Mouse (Mus musculus) frontal cortex, postnatal 25 days (tissue): ENCODE results near the gene Sephs1.
A peak's percentile ranks its signal among the peaks of the same experiment; 100 is the strongest.
"Not testable (repeated sequence)": the region's sequence is repeated elsewhere in the genome, so short reads cannot be mapped to it uniquely, and the experiment has no call there.

Experiments used
- DNase-seq, 2 experiments: peaks; one replicate each; pipeline ENCODE4 v3.0.0; 2022; ENCODE audit warnings: low spot score in 2 of 2

Gene Sephs1

DNA sequence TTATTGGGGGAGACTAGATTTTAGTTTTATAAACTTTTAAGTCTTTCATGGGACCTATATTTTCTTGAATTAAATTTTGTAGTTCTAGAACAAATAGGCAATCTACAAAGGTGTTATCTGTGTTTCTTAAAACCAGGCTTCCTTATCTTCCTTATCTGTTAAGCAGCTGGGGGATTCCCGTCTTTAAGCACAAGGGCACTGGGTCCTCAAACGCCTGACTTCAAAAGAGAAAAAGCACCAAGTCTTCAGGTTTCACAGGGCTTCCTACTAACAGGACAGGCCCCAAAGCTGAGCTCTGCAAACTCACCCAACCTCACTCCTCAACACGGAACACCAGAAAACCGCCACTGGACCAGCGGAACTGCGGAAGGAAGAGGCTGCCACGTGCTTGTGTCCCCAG lies 26.6 kb downstream of the Sephs1 start:
- no peak for DNase-seq

DNA sequence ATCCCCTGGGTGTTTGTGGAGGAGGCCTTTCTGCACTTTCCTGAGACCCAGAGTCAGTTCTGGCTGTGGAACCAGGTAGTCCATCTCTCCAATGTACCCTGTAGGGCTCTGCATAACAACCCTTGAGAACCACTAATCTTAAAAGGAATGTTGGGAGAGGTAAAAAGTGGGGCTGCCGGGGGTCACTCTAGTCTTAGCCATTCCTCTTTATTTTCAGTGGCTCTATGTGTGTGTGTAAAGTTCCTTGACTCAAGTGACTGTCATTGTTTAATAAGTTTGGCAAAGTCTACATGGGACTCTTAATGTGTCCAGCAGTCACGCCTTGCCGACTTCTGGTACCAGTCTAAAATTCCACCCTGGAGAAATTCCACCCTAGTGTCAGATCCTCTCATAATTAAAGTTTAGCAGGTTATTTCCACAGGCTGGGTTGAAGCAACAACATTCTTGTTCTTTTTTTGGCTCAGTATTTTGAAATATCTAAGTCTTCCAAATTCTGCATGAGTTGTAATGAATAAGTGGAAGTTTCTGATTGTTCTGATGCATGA lies 27.5 kb downstream of the Sephs1 start:
- DNase-seq, result no peak

DNA sequence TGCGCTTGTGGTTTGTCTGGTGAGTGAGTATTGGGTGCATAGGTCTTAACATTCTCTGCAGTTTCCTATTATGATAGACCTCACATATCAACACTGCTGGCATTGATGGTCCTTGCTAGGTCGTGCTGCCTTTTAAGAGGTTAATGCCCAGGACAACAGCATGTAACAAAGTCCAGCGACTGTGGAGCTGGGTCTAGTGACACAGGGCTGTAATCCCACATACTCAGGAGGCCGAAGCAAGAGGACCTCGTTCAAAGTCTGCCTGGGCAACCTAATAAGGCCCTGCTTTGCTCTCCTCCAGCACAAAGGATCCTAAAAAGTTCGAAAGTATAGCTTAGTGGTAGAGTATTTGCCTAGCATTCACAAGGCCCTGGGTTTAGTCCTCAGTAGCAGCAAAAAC lies 28.5 kb downstream of the Sephs1 start:
- no peak for DNase-seq

DNA sequence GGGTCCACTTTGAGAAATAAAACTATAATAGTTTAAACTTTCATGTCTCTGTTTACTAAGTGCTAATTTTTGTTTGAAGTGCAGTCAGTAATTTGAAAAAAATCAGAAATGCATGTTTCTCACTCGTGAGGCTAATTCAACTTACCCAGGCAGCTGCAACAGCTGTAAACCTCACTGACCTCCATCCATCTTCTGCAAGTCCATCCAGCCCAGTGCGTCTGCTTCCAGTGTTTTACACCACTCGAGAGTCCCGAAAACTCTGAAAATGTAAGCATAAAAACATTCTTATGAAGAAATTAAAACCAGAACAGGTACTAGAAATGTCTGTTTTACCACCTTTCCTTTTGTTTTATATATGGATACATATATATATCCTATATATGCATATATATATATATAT lies 29.2 kb downstream of the Sephs1 start:
- DNase-seq, result no peak

DNA sequence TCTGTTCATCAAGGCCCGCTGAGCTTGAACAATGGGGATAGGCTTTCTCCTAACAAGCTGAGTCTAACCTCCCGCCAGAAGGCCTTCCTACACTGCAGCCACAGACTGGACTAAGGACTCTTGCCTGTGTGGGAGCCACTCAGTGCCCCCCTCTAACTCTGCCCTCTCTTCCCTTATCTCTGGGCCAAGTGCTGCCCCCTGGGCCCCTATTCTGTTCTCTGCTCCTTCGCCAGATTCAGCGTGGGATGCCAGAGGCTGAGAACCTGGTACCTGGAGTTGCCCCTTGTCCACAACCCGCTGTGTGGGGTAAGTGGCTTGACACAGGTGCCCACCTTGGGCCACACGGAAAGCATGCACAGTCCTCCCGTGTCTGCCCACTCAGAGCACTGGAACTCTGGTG lies 32.6 kb downstream of the Sephs1 start:
- no peak for DNase-seq

DNA sequence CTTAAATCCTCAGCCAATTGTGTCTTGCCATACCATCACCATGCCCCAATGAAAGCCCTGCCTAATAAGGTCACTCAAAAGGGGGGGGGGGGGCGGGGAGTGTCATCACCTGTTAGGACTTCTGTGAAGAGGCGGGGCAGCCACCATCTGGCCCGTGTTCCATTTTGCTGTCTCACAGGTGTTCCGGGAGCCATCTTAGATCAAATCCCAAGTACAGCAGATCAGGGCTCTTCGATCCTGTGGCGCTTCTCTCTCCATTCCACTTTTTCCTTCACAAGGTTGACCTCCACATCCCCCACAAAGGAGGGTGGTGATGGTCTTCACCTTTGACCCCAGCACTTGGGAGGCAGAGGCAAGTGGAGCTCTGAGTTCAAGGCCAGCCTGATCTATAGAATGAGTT lies 34.7 kb downstream of the Sephs1 start:
- no peak for DNase-seq

DNA sequence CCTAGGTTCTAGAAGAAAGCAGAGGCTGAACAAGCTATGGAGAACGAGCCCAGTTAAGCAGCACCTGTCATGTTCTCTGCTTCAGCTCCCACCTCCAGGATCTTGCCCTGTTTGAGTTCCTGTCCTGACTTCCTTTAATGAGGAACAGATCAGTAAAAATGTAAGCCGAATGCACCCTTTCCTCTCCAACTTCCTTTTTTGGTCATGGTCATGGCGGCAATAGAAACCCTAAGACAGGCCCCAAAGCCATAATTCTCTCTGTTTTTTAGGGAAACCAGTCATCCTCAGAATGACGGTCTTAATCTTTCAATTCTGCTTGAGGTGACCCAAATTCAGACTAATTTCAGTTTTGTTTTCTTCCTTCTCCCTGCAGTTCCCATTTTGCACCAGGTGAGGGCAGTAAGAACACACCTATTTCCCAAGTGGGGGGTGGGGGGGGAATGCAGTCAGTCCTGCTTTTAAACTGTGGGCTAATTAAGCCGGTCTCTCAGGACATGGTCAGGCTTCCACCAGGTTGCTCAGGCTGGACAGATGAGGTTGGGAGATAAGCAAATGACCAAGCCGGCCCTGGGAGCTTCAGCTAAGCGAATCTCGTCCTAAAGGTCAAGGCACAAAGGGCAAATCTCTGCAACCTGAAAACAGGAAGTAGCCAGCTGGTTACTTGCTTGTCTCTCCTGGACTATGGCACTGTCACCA lies 36.1 kb downstream of the Sephs1 start:
- DNase-seq, result peak; percentile 38 to 45

DNA sequence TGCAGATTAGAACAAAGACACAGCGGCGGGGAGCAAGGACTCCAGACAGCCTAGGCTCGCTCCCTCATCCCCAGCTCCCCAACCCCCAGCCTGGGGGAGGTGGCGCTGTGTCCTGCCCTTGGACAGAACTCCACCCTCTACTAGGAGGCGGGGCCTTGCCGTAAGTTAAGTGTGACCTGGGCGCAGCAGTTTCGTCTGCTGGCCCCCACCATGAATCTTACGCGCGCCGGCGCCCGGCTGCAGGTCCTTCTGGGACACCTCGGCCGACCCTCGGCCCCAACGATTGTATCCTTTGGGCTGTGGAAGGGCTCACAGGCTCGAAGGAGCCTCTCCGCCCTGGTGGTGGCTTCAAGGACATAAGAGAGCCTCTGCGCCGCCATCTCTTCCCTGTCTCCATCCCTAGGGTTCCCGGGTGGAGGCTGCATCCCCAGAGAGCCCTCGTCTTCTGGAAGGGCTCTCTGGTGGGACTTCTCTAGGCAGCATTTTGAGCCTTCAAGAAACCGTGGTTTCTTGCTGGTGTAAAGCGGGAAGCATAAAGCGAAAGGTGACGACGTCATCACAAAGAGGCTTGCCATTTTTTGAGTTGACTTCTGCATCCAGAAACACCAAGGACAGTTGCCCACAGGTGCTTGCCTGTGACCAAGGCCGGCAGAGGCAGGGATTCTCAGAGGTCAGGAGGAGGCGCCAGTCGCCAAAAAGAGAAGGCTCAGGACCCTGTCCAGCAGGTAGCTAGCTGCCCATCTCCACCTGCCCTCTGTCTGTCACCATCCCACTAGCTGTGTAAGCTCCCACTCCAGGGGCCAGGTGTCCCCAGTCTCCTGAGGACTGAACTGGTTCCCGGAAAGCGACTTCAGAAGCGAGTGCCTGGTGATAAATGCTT lies 37.7 kb downstream of the Sephs1 start, which contains the start of gene Phyh:
Gene Phyh, plus strand, starts transcription at position 160 of the 880 bp plus-strand sequence.
- DNase-seq, result peak; percentile 67 to 69

DNA sequence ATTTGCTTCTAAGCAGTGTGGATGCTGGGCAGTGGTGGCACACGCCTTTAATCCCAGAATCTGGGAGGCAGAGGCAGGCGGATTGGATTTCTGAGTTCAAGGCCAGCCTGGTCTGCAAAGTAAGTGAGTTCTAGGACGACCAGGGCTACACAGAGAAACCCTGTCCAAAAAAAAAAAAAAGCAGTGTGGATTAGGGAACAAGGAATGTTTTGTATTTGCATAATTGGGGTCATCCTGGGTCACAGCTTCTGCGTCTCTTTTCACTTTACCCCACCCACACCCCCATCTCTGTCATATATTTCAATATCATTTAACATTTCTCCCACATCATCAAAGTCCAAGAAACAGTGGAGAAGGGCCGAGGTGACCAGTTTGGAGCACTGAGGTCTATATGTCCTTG lies 39.7 kb downstream of the Sephs1 start:
- no peak for DNase-seq

DNA sequence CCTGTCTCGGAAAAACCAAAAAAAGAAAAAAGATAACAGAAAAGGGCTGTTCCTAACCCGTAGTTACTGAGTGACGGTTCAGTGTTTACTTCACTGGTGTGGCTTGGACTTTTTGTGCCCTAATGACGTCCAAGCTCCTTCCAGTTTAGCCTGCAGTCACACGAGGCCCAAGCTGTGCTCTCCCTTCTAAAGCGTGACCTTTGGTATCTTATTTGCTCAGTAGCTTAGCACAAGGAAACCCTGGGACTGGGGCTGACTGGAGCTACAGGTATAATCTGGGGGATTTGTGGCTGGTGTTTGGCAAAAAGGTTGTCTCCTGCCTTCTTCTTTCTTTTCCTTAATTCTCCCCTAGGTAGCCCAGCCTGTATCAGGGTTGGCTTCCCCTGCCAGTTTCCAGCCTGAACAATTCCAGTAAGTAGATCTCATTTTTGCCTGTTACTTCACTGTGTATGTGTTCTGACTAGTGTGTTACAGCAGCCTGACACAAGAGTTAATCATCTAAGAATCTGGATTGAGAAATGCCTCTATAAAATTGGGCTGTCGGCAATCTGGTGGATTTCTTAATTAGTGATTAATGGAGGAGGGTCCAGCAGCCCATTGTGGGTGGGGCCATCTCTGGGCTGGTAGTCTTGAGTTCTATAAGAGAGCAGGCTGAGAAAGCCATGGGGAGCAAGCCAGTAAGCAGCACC lies 41.3 kb downstream of the Sephs1 start:
- no peak for DNase-seq

DNA sequence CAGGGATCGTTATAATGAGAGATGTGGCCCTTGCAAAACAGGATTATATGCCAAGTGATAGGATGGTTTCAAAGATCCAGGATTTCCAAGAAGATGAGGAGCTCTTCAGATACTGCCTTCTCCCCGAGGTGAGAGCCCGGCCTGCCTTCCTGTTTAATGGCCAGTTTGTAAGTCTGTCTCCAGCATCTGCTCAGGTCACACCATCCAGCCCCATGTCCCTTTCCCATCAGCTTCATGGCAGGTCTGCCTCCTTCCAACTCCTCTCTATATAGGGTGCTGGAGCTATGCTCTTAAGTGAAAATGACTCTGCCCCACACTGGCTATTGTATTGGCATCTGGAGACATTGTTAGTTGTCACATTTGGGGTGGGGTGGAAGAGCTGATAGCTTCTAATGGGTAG lies 46.0 kb downstream of the Sephs1 start:
- no peak for DNase-seq

DNA sequence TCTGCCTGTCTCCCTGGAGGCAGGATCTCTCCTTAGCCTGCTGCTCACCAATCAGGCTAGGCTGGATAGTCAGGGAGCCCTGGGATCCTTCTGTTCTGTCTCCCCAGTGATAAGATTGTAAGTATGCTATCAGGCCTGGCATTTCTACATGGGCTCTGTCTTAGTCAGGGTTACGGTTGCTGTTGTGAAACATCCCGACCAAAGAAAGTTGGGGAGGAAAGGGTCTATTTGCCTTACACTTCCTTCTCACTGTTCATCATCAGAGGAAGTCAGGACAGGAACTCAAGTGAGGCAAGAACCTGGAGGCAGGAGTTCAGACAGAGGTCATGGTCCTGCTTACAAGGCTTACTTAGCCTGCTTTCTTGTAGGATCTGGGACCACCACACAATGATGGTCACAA lies 47.9 kb downstream of the Sephs1 start:
- DNase-seq, result no peak

DNA sequence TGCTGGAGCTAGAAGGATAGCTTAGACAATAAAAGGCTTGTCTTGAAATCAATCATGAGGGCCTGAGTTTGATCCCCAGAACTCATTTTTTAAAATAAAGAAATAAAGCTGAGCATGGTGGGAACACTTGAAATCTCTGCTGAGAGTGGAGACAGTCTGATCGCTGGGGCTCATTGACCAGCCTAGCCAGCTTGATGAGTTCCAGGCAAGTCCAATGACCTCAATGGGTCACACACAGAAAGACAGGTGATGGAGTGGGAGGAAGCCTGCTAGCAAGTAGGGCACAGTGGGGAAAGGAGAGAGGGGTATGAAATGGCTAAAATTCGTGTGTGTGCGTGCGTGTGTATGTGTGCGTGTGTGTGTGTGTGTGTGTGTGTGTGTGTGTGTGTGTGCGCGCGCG lies 53.2 kb downstream of the Sephs1 start:
- DNase-seq, result no peak

DNA sequence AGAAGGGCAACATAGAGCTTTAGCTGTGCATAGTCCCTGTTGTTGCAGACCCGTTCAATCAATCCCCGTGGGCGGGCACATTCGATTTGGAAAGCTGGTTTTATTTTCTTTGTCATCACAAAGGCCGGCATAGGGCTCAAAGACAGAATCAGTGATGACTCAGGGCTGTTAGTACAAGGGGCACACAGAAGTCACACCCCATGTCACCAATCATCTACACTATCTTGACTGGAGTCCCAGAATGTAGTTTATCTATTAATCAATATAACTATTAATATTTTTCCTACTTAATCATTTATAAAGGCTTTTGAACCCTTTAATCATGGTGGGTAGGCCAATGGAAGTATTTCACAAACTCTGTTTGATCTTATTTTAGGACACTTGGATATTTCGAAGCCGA lies 56.6 kb downstream of the Sephs1 start:
- no peak for DNase-seq

DNA sequence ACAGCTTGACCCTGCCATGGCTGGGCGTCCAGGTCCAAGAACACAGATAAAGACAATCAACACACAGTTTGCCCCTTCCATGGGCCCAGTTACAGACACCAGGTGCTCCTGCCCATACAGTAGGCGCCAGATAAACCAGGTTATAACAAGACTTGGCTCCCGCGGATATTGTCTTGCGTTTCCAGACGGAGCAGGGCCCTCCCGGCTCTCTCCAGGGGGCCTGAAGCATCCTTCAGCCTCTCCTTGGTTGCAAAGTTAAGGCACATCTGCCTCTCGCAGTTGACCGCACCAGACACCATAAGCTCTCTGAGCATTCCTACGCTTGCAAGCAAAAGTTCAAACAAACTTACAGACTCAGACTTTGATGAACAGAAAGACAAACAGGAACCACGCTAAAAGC lies 59.5 kb downstream of the Sephs1 start:
- DNase-seq, result no peak

DNA sequence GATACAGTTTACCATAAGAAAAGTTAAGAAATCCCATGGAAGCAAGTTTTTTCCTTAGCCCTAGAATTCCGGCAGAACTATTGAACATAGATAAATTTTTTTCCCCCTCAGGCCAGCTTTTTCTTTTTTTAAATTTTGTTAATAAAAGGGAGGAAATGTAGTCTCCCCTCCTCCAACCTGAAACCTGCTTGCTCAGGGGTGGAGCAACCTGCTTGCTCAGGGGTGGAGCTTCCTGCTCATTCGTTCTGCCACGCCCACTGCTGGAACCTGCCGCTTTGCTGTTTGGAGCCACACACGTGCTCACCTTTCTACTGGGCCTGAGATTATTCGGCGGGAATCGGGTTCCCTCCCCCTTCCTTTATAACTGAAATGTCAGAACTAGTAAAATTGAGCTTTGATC lies 68.3 kb downstream of the Sephs1 start:
- not testable (repeated sequence) for DNase-seq

DNA sequence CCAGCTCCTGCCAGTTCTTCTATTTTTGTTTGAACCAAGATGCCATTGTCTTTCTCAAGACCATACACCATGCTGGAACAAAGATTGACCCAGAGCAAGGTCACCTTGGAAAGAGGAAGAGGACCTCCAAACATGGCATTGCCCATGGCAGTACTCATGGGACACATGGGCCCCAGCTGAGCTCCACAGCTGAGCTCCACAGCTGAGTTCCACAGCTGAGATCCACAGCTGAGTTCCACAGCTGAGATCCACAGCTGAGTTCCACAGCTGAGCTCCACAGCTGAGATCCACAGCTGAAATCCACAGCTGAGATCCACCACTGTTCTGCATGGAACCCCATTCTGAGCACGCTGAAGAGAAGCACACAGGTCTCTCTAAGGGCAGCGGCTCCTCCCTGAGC lies 69.6 kb downstream of the Sephs1 start:
- DNase-seq, result no peak

DNA sequence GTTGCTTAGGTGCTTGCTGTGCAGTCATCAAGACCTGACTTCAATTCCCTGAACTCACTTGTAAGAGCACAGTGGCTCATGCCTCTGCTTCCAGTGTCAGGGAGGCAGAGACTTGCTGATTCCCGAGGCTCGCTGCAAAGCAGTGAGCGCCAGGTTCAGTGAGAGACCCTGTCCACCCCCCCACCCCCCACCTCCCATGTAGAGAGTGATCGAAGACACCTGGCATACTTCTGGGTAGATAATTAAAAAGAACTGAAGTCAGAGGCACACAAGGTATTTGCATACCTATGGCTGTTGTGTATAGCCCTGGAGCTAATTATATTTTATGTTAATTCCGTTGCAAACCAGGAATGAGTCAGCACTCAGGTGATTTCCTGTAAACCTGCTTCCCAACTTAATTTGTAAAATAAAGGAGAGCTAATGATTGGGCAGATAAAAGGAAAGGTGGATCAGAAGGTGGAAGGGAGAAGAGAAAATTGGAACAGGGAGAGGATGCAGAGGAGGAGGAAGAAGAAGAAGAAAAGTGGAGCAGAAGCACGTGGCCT lies 72.9 kb downstream of the Sephs1 start:
- no peak for DNase-seq

DNA sequence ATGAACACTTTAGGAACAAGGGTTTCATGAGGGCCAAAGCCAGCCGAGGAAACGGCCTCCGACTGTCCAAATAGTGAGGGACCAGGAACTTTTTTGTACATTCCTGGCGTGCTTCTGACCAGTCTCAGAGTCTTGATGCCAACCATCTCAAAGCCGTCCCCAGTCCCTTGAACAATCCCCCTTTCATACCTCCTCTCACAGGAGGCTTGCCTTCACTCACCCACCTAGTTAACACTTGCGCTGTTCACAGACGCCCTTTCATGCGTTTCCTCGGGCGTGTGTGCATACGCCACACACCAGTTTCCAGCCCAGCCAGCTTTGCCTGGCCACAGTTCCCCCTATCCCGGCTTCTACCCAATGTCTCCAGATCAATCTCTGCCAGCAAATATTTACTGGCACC lies 76.7 kb downstream of the Sephs1 start:
- DNase-seq, result no peak
